Mouse (Mus musculus) layer of hippocampus, adult 9-10 months (tissue): ENCODE results near the gene 1600014C23Rik.

Experiments used
- DNase-seq: peaks from one replicate; pipeline ENCODE4 v3.0.0; 2022; ENCODE audit warnings: low spot score

1600014C23Rik gene

DNA sequence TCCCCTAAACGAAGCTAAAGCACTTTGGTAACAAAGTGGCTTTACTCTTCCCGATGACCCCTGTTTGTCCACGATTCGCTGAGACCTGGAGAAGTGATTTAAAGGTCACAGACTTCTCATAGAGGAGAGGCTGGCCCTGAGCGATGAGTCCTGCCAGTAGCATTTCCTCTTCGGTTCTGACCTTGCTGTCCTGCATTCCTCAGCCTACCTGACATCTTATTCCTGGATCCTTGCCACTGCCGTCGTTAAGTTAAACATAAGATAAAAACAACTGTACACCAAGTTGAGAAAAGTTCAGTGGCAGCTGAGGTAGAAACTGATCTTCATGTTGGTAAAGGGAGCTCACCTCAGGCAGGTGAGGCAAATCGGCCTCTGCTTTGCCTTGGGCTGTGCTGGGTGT lies 44.5 kb downstream of the 1600014C23Rik start:
- no peak for DNase-seq

- DNase-seq: no peak
Observed at GRCm38 (mm10) chr17:45686716-45687115, 46.9 kb downstream of the 1600014C23Rik start, which contains the start of gene Tmem63b. Tmem63b (minus strand) TSS chr17:45686905.

DNA sequence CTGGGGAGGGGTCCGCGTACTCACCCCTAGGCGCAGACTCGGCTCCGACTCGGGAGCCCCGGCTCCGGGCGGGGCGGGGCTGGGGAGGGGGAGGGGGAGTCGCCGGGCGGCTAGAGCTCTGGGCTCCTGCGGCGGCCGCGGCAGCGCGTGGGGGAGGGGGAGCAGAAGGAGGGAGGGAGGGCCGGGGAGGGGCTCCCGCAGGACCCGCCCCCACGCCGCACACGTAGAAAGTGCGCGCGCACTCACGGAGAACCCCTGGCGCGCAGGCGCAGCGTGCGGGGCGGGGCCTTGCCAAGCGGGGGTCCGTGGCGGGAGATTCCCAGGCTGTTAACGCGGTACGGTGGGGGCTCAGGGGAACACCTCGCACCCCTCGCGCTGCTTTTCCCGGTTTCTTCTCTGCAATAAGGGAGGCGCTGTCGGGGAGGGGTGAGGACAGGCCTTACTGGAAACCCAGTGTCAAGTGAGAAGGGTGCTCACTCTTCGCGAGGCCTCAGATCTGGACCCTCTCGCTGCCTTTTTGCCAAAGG lies 47.5 kb downstream of the 1600014C23Rik start, which contains the start of gene Mrpl14:
Mrpl14 (plus strand) TSS at position 230 of the 527 bp plus-strand sequence.
- peak; percentile 54 for DNase-seq

GRCm38 (mm10) chr17:45685171-45686092 lies 48.2 kb downstream of the 1600014C23Rik start:
- DNase-seq: no peak

DNA sequence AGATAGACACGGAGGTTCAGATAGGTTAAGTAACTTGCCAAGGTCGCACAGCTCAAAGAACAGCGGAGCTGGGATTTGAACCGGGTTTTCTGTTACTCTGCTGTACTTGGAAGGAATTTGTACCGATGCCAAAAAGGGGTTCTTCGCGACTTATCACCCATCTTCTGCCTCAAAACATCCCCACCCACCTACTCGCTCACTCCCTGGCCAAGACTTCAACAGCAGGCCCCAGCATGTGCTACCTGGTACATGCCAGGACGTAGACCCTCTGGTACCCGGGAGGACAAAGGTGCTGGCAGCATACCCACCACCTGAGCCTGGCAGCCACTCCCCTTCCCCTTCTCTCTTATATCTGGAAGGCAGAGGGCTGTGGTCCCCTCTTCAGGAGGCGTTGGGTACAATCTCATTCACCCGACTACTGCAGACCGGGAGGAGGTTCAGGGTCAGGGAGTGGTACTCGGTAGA lies 48.9 kb downstream of the 1600014C23Rik start:
- no peak for DNase-seq
